Mouse (Mus musculus): Measurements from ENCODE around the gene Olfr669. TPM values are rescaled to one million over a fixed set of nuclear protein-coding genes. Genes with fewer than 3 reads are reported as not detected.
"Not testable (repeated sequence)": the region's sequence is repeated elsewhere in the genome, so short reads cannot be mapped to it uniquely, and the experiment has no call there.

Olfr669 gene
- not detected in 2 replicates for polyA plus RNA-seq (2012; rRNA removed)

- no peak within 1 kb of the TSS for H3K27ac ChIP-seq (ENCODE audit: insufficient read depth, low read length)
- no peaks in the 10 kb centered on the region for H3K4me1 ChIP-seq (ENCODE audit: control insufficient read depth, insufficient read depth, insufficient read length)
- H3K36me3 ChIP-seq (ENCODE audit: control insufficient read depth, insufficient read depth, low read length) = no peaks in the 10 kb centered on the region
- no peak within 1 kb of the TSS for H3K4me3 ChIP-seq (ENCODE audit: extremely low read depth, insufficient read depth, insufficient read length)
- DNase-seq (ENCODE audit: low read depth in 1 of 2, low spot score in 2 of 2) = no peak
- no peaks in the 10 kb centered on the region for H3K27me3 ChIP-seq (ENCODE audit: control insufficient read depth, insufficient read depth, low read length)
- WGBS = 87% methylated on average over 1 of the region's 1 CpGs
- TF ChIP-seq CTCF (IDR thresholded peaks at IDR 0.05; ENCODE audit: extremely low read depth, insufficient read depth, insufficient read length, insufficient replicate concordance) (no peak), POLR2A (IDR thresholded peaks at IDR 0.05; ENCODE audit: low read depth, low read length) (no peak)
Measured at GRCm38 (mm10) chr7:104933940-104934339, at the start of gene Olfr669. Olfr669 (plus strand) TSS chr7:104934240.

GRCm38 (mm10) chr7:104895852-104896251 lies 38.2 kb upstream of the Olfr669 start, which contains the start of gene Olfr666:
Olfr666 (minus strand) TSS chr7:104895952.
- Histone ChIP-seq H3K36me3 (ENCODE audit: control insufficient read depth, insufficient read depth, low read length) (no peaks in the 10 kb centered on the region), H3K27ac (ENCODE audit: insufficient read depth, low read length) (no peak within 1 kb of the TSS), H3K4me3 (ENCODE audit: extremely low read depth, insufficient read depth, insufficient read length) (no peak within 1 kb of the TSS), H3K4me1 (ENCODE audit: control insufficient read depth, insufficient read depth, insufficient read length) (no peaks in the 10 kb centered on the region), H3K27me3 (ENCODE audit: control insufficient read depth, insufficient read depth, low read length) (no peaks in the 10 kb centered on the region)
- no peak for DNase-seq (ENCODE audit: low read depth in 1 of 2, low spot score in 2 of 2)
- WGBS = 85% methylated on average over 2 of the region's 2 CpGs
- TF ChIP-seq CTCF (IDR thresholded peaks at IDR 0.05; ENCODE audit: extremely low read depth, insufficient read depth, insufficient read length, insufficient replicate concordance) (no peak), POLR2A (IDR thresholded peaks at IDR 0.05; ENCODE audit: low read depth, low read length) (no peak)

- DNase-seq (ENCODE audit: low read depth in 1 of 2, low spot score in 2 of 2) = no peak
- H3K27me3 ChIP-seq (ENCODE audit: control insufficient read depth, insufficient read depth, low read length) = no peaks in the 10 kb centered on the region
- no peaks in the 10 kb centered on the region for H3K4me1 ChIP-seq (ENCODE audit: control insufficient read depth, insufficient read depth, insufficient read length)
- H3K4me3 ChIP-seq (ENCODE audit: extremely low read depth, insufficient read depth, insufficient read length) = no peak within 1 kb of the TSS
- H3K36me3 ChIP-seq (ENCODE audit: control insufficient read depth, insufficient read depth, low read length) = no peaks in the 10 kb centered on the region
- H3K27ac ChIP-seq (ENCODE audit: insufficient read depth, low read length) = no peak within 1 kb of the TSS
- 84% methylated on average over 1 of the region's 1 CpGs for WGBS
- TF ChIP-seq POLR2A (IDR thresholded peaks at IDR 0.05; ENCODE audit: low read depth, low read length) (no peak), CTCF (IDR thresholded peaks at IDR 0.05; ENCODE audit: extremely low read depth, insufficient read depth, insufficient read length, insufficient replicate concordance) (no peak)
Measured at GRCm38 (mm10) chr7:104921382-104921781, 12.7 kb upstream of the Olfr669 start, which contains the start of gene Olfr667. Olfr667 (minus strand) TSS chr7:104921482.

GRCm38 (mm10) chr7:104927957-104928356 lies 6.1 kb upstream of the Olfr669 start, which contains the start of gene Olfr668:
Olfr668 (minus strand) TSS chr7:104928057.
- TF ChIP-seq CTCF (IDR thresholded peaks at IDR 0.05; ENCODE audit: extremely low read depth, insufficient read depth, insufficient read length, insufficient replicate concordance) (no peak), POLR2A (IDR thresholded peaks at IDR 0.05; ENCODE audit: low read depth, low read length) (no peak)
- no peak for DNase-seq (ENCODE audit: low read depth in 1 of 2, low spot score in 2 of 2)

GRCm38 (mm10) chr7:104950234-104950633 lies 16.2 kb downstream of the Olfr669 start:
- WGBS = 91% methylated on average over 16 of the region's 16 CpGs

More at GRCm38 (mm10) chr7:104927957-104928356, 6.1 kb upstream of the Olfr669 start, which contains the start of gene Olfr668:
- WGBS = 64% methylated on average over 1 of the region's 1 CpGs
- Histone ChIP-seq H3K36me3 (ENCODE audit: control insufficient read depth, insufficient read depth, low read length) (no peaks in the 10 kb centered on the region), H3K27me3 (ENCODE audit: control insufficient read depth, insufficient read depth, low read length) (no peaks in the 10 kb centered on the region), H3K4me1 (ENCODE audit: control insufficient read depth, insufficient read depth, insufficient read length) (no peaks in the 10 kb centered on the region), H3K27ac (ENCODE audit: insufficient read depth, low read length) (no peak within 1 kb of the TSS), H3K4me3 (ENCODE audit: extremely low read depth, insufficient read depth, insufficient read length) (no peak within 1 kb of the TSS)

GRCm38 (mm10) chr7:104962520-104962919 lies 28.5 kb downstream of the Olfr669 start, which contains the start of gene Olfr670:
Olfr670 (minus strand) TSS chr7:104962620.
- no peak within 1 kb of the TSS for H3K4me3 ChIP-seq (ENCODE audit: extremely low read depth, insufficient read depth, insufficient read length)
- TF ChIP-seq CTCF (IDR thresholded peaks at IDR 0.05; ENCODE audit: extremely low read depth, insufficient read depth, insufficient read length, insufficient replicate concordance) = no peak
- no peak for TF ChIP-seq POLR2A (IDR thresholded peaks at IDR 0.05; ENCODE audit: low read depth, low read length)
- H3K27ac ChIP-seq (ENCODE audit: insufficient read depth, low read length) = no peak within 1 kb of the TSS

More at GRCm38 (mm10) chr7:104950234-104950633, 16.2 kb downstream of the Olfr669 start:
- H3K36me3 ChIP-seq (ENCODE audit: control insufficient read depth, insufficient read depth, low read length); H3K27ac ChIP-seq (ENCODE audit: insufficient read depth, low read length); DNase-seq (ENCODE audit: low read depth in 1 of 2, low spot score in 2 of 2); H3K27me3 ChIP-seq (ENCODE audit: control insufficient read depth, insufficient read depth, low read length); H3K4me1 ChIP-seq (ENCODE audit: control insufficient read depth, insufficient read depth, insufficient read length); H3K4me3 ChIP-seq (ENCODE audit: extremely low read depth, insufficient read depth, insufficient read length): not testable (repeated sequence)

GRCm38 (mm10) chr7:104972507-104972906 lies 38.5 kb downstream of the Olfr669 start:
- not testable (repeated sequence) for H3K36me3 ChIP-seq (ENCODE audit: control insufficient read depth, insufficient read depth, low read length); H3K27me3 ChIP-seq (ENCODE audit: control insufficient read depth, insufficient read depth, low read length); H3K27ac ChIP-seq (ENCODE audit: insufficient read depth, low read length); DNase-seq (ENCODE audit: low read depth in 1 of 2, low spot score in 2 of 2); H3K4me3 ChIP-seq (ENCODE audit: extremely low read depth, insufficient read depth, insufficient read length); H3K4me1 ChIP-seq (ENCODE audit: control insufficient read depth, insufficient read depth, insufficient read length)
- WGBS = 64% methylated on average over 2 of the region's 2 CpGs

More at GRCm38 (mm10) chr7:104962520-104962919, 28.5 kb downstream of the Olfr669 start, which contains the start of gene Olfr670:
- no peaks in the 10 kb centered on the region for H3K4me1 ChIP-seq (ENCODE audit: control insufficient read depth, insufficient read depth, insufficient read length)
- 53% methylated on average over 1 of the region's 1 CpGs for WGBS
- no peaks in the 10 kb centered on the region for H3K36me3 ChIP-seq (ENCODE audit: control insufficient read depth, insufficient read depth, low read length)
- no peaks in the 10 kb centered on the region for H3K27me3 ChIP-seq (ENCODE audit: control insufficient read depth, insufficient read depth, low read length)
- DNase-seq (ENCODE audit: low read depth in 1 of 2, low spot score in 2 of 2) = no peak
